Mouse (Mus musculus) brain, embryonic 14.5 days (tissue): ENCODE data around the gene Arhgef10l.

Experiments used
- CTCF ChIP-seq: fragments of 200-500 bp; IDR thresholded peaks from 2 replicates; pipeline ENCODE4 v1.5.1; 2012; ENCODE audit warnings: inconsistent platforms, mild to moderate bottlenecking, moderate library complexity, borderline replicate concordance; ENCODE audit not compliant: insufficient read depth, insufficient read length; ENCODE audit errors: extremely low read depth
- POLR2A ChIP-seq: fragments of 200-500 bp; IDR thresholded peaks from 2 replicates; pipeline ENCODE4 v1.6.1; 2012; ENCODE audit warnings: mild to moderate bottlenecking, inconsistent platforms, borderline replicate concordance; ENCODE audit not compliant: poor library complexity, insufficient read depth, insufficient read length, severe bottlenecking; ENCODE audit errors: extremely low read depth

DNA sequence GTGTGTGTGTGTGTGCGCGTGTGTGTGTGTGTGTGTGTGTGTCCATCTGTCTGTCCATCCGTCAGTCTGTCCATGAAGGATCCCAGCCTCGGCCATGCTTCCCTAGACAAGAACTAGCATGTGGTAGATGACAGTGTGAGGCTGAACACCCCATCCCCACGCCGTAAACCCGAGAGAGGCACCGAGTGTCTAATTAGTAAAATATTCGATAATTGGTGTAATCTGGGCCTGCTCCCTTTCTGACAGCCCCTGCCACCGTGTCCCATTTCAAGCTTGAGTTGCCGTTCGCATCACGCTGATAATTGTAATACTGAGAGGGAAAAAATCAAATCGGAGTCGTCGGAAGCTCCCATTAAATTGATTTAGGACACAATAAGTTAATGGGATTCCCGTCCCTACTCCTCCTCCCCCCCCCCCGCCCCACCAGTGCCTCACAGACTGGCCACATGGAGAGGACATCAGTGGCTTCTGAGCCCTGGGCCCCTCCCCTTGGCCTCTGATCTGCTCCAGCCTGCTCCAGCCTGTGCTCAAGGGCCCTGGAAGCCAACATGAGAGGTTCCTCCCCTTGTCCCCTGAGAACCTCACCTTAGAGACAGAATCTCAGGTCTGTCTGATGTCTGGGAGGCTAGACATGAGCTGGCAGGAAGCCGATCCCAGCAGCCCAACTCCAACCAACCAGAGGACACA, 160.7 kb downstream of the Arhgef10l start:
- no peak for TF ChIP-seq CTCF
- no peak for TF ChIP-seq POLR2A
